Mouse (Mus musculus) right cerebral cortex, postnatal 4 days (tissue): ENCODE measurements around the gene Fam169a.
"Not testable (repeated sequence)": the region's sequence is repeated elsewhere in the genome, so short reads cannot be mapped to it uniquely, and the experiment has no call there.

Experiments
- DNase-seq: peaks from one replicate; pipeline ENCODE4 v3.0.0-alpha.2; 2022

The Fam169a gene

GRCm38 (mm10) chr13:97066649-97067550 lies at the start of gene Fam169a:
Fam169a (plus strand) TSS chr13:97067286.
- no peak for DNase-seq

DNA sequence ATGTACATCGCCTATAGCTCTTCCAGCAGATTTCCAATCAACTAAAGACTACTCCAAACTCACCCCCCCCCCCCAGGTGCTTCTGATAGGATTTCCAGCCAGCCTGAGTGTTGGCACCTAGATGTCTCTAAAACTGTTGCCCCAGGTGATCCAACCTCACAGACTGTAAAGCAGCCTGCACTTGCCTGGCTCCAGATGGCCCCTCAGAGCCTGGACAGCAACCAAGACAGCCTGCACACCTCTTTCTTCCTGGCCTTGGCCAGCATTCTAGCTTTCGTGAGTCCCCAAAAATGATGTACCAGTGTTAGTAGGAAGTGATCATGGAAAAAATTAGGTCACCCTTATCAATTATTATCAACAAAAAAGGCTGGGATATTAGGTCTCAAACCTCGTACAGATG lies 49.4 kb upstream of the Fam169a start:
- no peak for DNase-seq

DNA sequence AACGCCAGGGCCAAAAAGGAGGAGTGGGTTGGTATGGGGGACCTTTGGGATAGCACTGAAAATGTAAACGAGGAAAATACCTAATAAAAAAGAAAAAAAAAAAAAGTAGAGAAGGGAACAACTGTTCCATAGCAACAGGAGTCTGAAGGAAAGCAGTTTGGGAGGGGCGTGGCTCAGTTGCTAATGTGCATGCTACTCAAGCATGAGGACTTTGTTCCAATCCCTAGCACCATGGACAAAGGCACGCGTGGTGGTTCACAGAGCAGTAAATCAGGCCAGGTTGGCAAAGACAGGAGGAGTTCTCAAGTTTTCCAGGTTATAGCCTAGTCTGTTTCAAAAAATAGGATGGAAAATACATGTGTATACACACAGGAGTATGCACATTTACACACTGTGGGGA lies 47.0 kb upstream of the Fam169a start:
- DNase-seq: no peak

- no peak for DNase-seq
These were observed 45.2 kb upstream of the Fam169a start for GRCm38 (mm10) chr13:97021906-97022305.

DNA sequence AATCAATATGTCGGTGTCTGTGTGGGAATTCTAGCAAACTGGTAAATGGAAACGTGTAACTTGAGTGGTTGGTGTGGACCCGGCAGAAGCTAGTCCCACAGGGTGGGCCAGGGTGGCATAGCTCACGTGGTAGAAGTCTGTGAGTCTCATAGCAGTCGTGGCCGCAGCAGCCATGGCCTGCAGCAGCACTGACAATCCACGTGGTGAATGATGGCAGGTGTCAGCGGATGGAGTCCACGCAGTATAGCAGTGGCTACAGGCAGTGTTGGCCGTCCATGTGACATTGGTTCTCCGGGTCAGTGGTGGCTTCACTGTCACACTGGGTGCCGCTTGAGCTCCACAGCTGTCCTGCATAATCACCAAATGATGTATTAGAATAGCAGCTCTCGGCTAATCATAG lies 37.0 kb upstream of the Fam169a start:
- DNase-seq: no peak

DNA sequence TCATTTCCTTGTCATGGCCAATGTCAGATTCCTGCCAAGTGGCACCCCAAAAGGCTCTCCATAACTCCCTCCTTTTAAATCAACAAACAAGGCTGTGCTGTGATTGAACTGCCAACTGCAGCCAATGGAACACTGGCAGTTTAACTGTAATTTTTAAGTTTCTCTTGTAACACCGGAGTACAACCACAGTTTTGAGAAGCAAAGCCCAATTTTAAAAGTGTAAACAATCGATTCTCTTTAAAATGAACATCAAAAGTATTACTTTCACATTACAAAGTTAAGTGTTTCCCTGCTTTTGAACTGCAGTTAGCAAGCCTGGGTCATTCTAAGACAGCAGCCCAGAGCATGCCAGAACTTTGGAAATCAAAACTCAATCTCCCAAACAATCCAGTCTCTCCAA lies 32.8 kb upstream of the Fam169a start, which contains the start of gene 1700029F12Rik:
Gene 1700029F12Rik (minus strand): TSS at position 101 of the 400 bp plus-strand sequence.
- DNase-seq: no peak

- DNase-seq: peak; percentile 39
These were observed 15.9 kb upstream of the Fam169a start for GRCm38 (mm10) chr13:97051158-97051557.

- peak; percentile 85 for DNase-seq
These were observed 14.4 kb upstream of the Fam169a start for GRCm38 (mm10) chr13:97052667-97053066.

- DNase-seq: peak; percentile 22
These were observed 13.2 kb upstream of the Fam169a start for GRCm38 (mm10) chr13:97053844-97054243.

- no peak for DNase-seq
These were observed 9.3 kb upstream of the Fam169a start for GRCm38 (mm10) chr13:97057817-97058216.

DNA sequence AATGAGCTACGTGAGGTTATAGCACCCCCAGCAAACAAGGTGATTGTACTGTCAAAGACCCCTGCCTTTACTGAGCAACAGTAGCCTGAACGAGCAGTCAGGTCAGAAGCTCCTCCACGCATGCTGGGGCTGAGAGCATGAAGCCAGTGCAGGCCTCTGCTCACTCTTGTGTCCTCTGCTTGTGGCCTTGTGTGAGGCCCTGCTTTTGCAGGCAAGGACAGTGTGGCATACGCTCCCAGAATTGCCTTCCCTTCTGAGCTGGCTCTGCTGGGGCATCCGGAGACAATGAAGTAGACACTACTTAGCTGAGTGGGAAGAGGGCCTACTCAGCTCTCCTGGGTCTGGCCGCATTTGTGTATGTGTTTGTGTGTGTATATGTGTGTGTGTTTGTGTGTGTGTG lies 7.3 kb upstream of the Fam169a start:
- no peak for DNase-seq

- DNase-seq: no peak
These were observed 6.8 kb upstream of the Fam169a start for GRCm38 (mm10) chr13:97060331-97060730.

DNA sequence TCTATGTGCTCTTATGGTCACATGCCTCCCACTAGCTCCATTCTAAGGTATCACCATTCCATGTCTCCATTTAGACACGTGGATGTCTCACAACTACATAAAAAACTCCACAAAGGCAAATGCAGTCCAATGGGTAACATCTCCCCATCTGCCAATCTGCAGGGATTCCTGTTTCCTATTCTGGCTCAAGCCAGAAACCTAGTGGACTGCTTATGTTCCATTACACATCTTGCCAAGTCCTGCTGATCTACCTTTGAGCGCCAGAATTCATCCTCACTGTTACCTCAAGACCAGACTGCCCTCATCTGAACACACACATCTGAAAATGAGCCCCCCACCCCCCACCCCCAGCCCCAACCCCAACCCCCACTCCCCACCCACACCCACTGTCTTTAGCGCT lies 4.9 kb upstream of the Fam169a start:
- no peak for DNase-seq

DNA sequence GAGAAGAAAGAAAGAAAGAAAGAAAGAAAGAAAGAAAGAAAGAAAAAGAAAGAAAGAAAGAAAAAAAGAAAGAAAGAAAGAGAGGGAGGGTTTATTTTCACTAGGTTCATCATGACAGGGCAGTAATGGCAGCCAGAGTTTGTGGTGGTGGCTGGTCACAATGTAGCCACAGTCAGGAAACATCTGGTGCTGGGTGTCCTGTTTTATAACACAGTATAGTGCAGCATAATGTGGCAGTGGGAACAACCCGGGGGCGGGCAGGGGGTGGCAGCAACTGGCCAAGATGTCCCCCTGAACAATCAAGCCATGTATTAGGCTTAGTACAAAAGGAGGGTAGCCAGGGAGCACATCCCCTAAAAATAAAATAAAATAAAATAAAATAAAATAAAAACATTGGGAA lies 3.7 kb upstream of the Fam169a start:
- no peak for DNase-seq

- no peak for DNase-seq
These were observed 2.7 kb upstream of the Fam169a start for GRCm38 (mm10) chr13:97064413-97064812.

DNA sequence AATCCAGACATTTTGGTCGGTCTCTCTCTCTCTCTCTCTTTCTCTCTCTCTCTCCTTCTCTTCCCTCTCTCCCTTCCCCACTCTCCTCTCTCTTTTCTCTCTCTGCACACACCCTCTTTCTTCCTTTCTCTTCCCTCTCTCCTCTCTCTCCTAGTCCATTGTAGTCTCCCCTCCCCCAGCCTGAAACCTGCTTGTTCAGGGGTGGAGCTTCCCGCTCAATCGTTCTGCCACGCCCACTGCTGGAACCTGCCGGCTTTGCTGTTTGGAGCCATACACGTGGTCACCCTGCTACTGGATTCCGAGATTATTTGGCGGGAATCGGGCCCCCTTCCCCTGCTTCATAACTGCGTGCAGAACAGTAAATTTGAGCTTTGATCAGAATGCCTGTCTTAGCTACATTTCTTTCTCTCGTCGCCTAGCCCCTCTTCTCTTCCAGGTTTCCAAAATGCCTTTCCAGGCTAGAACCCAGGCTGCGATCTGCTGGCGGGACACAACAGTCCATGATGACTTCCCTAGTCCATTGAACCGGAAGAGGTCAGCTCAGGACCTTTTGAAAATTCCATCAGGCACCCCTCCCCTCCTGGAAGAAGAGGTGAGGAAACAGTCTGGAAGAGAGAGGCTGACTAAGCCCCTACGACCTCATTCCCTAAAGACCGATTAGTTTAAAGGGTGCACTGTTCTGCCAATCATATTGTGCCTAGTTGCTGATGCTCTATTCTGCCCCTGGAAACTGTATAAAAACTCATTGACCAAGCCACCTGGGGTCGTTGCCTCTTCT lies 2.1 kb upstream of the Fam169a start:
- not testable (repeated sequence) for DNase-seq

- DNase-seq: no peak
These were observed 605 bp downstream of the Fam169a start for GRCm38 (mm10) chr13:97067691-97068090.

DNA sequence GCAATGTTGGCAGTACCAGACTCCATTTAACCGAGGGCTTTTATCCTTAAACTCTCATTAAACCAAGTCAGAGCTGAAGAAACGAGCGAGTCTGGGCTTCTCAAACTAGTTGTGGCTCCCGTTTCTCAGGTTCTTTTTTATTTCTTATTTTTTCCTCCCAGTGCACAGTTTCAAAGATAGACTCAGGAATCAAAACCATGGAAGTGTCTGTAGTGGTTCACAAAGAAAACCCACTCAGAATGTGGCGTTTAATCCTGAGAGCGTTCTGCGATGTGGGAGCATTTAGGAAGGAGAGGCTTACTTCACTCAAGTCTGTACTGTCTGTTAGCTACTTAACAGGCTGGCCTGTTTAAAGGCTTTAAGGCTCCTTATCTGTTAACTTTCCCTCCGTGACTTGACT lies 1.1 kb downstream of the Fam169a start:
- no peak for DNase-seq

- peak; percentile 67 for DNase-seq
These were observed 4.0 kb downstream of the Fam169a start for GRCm38 (mm10) chr13:97070931-97071625.

- peak; percentile 57 for DNase-seq
These were observed 4.6 kb downstream of the Fam169a start for GRCm38 (mm10) chr13:97071626-97072241.

GRCm38 (mm10) chr13:97073497-97073896 lies 6.4 kb downstream of the Fam169a start:
- DNase-seq: no peak

DNA sequence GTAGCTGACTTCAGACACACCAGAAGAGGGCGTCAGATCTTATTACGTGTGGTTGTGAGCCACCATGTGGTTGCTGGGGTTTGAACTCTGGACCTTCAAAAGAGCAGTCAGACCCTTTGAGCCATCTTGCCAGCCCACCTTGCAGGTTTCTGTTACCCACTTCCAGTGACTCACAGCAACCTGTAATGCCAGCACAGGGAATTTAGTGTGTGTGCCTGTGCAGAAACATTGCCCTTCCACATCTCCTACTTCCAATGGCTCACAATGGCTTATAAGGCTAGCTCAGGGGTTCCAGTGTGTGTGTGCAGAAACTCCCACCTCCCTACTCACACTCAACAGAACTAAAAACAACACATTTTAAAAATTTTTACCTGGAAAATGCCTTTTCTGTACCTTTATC lies 10.5 kb downstream of the Fam169a start:
- no peak for DNase-seq

DNA sequence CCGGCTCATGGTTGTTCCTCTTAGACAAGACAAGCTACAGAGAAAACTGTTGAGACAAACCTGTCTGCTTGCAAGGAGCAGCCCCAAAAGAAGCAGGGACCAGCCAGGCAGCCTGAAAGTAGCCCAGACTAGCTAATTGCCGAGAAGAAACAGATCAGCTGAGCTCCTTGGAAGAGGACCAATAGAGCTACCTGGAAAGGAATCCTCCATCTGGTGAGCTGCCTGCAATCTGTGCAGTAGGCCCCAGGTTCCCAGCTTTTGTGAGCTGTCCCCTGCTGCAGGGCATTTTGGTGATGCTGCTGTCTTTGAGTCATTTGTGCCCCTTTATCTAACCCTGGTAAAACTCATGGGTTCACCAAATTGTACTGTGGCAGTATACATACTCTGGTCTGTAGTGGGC lies 13.1 kb downstream of the Fam169a start:
- no peak for DNase-seq
